Mouse (Mus musculus) CH12F3 (cell line): Measurements from ENCODE around the gene Nmt1.

Experiments
- in situ Hi-C: fragments of 300-500 bp; cut with MboI; formaldehyde crosslinking; loops from 2 replicates; pipeline ENCODE4 v1.14.3; 2020; ENCODE audit warnings: low sequenced_read_pairs

Nmt1 gene

DNA sequence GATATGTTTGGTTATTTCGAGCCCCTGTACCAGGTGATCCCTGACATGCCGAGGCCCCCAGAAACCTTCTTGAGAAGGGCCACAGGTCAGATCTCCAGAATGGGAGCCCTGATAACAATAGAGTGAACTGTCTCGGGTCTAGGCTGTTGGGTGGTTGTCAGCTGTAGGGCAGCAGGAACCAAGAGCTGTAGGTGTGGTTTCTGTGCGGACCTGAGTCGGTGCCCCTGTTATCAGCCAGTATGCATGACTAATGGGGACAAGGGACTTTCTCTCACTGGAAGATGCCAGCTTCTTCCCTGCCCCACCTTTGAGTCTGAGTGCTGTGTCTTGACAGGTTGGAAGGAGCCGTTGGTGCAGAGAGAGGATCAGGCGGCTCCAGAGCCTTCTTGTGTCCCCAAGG lies 76.5 kb downstream of the Nmt1 start:
- in situ Hi-C loops, result loop anchor here (5.0 kb wide), 1 partner anchor 48 kb away; no protein-coding TSS in a partner anchor

GRCm38 (mm10) chr11:103105180-103105725 lies 77.3 kb downstream of the Nmt1 start:
- in situ Hi-C loops, result no loop called here

- in situ Hi-C loops, result no loop called here
Measured at GRCm38 (mm10) chr11:103105810-103106209, 77.8 kb downstream of the Nmt1 start.

GRCm38 (mm10) chr11:103106386-103106785 lies 78.4 kb downstream of the Nmt1 start:
- in situ Hi-C loops, result no loop called here

DNA sequence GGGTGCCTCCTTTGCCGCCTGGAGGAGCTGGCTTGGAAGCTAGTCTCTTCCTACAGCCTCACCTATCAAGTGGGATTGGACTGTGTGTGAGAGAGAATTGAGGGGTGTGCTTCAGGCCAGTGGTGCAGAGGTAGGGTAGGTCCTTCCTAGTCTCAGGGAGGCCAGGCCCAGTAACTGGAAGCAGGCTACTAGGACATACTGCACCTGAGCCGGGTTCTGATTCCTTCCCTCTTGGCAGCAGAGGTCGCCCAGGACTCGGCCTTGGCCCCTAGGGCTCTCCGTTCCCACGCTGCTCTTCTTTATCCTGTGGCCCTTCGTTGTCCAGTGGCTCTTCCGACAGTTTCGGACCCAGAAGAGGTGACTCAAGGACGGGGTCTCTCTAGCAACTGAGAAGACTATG lies 83.3 kb downstream of the Nmt1 start:
- in situ Hi-C loops, result no loop called here

GRCm38 (mm10) chr11:103111881-103112551 lies 84.0 kb downstream of the Nmt1 start:
- in situ Hi-C loops, result no loop called here

DNA sequence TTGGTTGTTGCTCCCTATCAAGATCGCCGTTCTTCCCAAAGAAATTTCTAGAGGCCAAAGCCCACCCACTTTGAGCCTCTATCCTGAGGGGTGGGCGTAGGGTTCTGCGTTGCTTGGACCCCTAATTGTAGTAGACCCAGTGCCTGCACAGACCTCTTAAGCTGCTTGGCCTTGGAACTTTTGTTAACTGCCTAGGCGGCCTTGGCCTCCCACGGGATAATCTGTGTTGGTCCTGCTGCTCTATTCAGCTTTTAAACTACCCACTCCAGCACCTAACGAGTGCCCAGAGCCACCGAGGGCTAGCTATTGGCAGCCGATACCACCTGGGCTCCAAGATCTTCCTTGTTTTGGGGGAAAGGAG lies 84.5 kb downstream of the Nmt1 start:
- in situ Hi-C loops, result no loop called here

DNA sequence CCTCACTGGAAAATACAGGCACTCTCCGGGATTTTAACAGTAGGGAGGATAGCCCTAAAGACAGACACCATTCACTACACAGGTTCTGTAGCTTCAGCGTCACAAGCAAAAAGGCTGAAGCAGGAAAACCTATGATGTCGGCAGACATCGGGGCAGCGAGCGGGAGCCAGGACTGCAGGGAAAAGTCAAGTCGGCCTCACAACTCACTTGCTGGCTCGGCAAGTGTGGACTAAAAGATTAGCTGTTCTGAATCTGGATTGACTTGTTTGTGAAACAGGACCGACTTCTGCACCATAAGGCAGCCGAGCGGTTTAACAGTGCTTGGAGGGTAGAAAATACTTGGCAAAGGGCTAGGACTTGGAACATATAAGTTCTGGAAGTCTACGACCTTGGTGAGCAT lies 85.0 kb downstream of the Nmt1 start:
- in situ Hi-C loops, result no loop called here

DNA sequence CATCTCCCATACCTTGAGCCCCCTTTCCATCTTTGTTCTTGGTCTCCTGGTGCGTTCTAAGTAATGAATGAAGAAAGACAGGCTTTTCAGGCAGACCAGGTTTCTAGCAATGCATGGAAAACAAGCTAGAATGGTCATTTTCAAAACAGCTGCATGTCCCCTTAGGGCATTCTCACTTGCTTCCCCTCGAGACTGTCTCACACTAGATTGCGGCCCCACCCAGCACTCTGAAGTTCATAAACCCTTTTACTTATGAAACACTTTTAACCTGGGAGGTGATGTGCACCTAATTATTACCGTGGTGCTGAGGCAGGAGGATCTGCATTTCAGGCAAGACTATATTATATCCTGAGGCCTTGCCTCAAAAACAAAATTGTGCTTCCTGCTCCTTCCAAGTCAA lies 85.8 kb downstream of the Nmt1 start:
- in situ Hi-C loops, result no loop called here

GRCm38 (mm10) chr11:103114270-103114943 lies 86.4 kb downstream of the Nmt1 start:
- in situ Hi-C loops, result no loop called here

GRCm38 (mm10) chr11:103115163-103116007 lies 87.4 kb downstream of the Nmt1 start:
- in situ Hi-C loops, result no loop called here

DNA sequence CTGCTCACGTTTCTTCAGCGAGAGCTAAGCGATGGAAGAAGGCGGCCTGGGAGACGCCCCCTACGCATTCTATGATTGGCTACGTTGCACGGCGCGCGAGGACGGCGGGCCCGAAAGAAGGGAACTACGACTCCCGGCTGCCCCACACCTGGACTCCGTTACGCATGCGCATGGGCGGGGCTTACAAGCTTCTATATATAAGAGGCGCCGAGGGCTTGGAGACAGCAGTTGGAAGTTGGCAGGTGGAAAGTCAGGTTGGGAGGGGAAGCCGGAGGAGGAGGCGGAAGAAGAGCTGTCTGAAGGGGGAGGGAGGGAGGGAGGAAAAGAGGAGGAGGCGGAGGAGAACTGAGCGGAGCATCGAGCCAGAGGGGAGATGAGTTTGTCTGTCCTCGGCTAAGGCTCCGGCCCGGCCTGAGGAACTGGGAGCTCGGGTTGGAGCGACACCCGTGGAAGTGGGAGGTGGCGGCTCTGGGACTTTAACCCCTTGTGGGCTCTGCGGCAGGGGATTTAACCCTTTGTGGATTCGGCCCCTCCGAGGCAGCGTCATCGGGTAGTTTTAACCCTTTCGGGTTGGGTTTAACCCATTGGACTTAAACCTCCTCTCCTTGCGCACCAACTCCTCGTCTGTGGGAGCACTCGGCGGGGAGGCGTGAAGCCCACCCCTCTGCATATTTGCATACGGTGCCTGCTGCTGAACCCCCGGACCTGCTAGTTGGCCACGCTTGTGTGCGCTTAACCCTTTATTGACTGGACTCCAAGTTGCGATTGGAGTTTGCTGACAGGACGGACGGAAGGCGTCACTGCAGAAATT lies 88.2 kb downstream of the Nmt1 start, which contains the start of gene Hexim1:
Hexim1 (plus strand) TSS at position 224 of the 811 bp plus-strand sequence.
- in situ Hi-C loops, result no loop called here

DNA sequence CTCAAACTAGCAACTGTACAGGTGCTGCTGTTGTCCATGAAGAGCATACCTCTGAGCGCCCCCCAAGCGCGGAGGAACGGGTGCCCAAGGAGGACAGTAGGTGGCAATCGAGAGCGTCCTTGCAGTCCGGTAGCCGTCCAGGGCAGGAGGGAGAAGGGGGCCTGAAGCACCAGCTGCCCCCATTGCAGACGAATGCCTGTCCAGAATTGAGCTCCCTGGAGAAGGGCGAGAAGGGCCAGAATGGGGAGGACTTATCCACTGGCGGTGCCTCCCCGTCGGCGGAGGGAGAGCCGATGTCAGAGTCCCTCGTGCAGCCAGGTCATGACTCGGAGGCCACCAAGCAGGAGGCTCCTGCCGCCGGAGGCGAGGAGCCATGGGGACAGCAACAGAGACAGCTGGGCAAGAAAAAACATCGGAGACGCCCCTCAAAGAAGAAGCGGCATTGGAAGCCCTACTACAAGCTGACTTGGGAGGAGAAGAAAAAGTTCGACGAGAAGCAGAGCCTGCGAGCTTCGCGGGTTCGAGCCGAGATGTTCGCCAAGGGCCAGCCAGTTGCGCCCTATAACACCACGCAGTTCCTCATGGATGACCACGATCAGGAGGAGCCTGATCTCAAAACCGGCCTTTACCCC lies 89.1 kb downstream of the Nmt1 start:
- in situ Hi-C loops, result no loop called here

DNA sequence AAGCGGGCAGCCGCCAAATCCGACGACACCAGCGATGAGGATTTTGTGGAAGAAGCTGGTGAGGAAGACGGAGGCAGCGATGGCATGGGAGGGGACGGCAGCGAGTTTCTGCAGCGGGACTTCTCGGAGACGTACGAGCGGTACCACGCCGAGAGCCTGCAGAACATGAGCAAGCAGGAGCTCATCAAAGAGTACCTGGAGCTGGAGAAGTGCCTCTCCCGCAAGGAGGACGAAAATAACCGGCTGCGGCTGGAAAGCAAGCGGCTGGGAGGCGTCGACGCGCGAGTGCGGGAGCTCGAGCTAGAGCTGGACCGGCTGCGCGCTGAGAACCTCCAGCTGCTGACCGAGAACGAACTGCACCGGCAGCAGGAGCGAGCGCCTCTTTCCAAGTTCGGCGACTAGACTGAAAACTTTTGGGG lies 89.6 kb downstream of the Nmt1 start:
- in situ Hi-C loops, result no loop called here
